Mouse (Mus musculus) hindbrain, embryonic 14.5 days (tissue): ENCODE data around the gene Ccdc116. TPM values are rescaled to one million over a fixed set of nuclear protein-coding genes. Genes with fewer than 3 reads are reported as not detected.
A peak's percentile ranks its signal among the peaks of the same experiment; 100 is the strongest.

ENCODE experiments used
- ATAC-seq: fragments of 200-750 bp; cut with Nextera tagmentation; 2 replicates; pipeline ENCODE4 v1.8.0; 2017; ENCODE audit warnings: moderate number of reproducible peaks, mild to moderate bottlenecking, moderate TSS enrichment, moderate library complexity; ENCODE audit not compliant: low FRiP score
- DNase-seq: peaks from one replicate; pipeline ENCODE4 v3.0.0-alpha.2; 2015; ENCODE audit warnings: low spot score
- H3K27ac ChIP-seq: fragments of 300-500 bp; sonication (generic); 2 replicates; pipeline ENCODE4 v1.5.1; 2014; ENCODE audit warnings: mild to moderate bottlenecking, moderate library complexity
- H3K27me3 ChIP-seq: fragments of 300-500 bp; sonication (generic); 2 replicates; pipeline ENCODE4 v1.6.1; 2014; ENCODE audit warnings: mild to moderate bottlenecking, low read length, mixed read lengths; ENCODE audit not compliant: control insufficient read depth, insufficient read depth
- H3K36me3 ChIP-seq: fragments of 300-500 bp; sonication (generic); replicated peaks from 2 replicates; pipeline ENCODE4 v1.6.1; 2014; ENCODE audit not compliant: control insufficient read depth, insufficient read depth
- H3K4me1 ChIP-seq: fragments of 300-500 bp; sonication (generic); replicated peaks from 2 replicates; pipeline ENCODE4 v1.6.1; 2014; ENCODE audit warnings: antibody characterized with exemption, low read length, mixed read lengths; ENCODE audit not compliant: control insufficient read depth, insufficient read depth
- H3K4me2 ChIP-seq: fragments of 300-500 bp; sonication (generic); replicated peaks from 2 replicates; pipeline ENCODE4 v1.6.1; 2014; ENCODE audit warnings: mild to moderate bottlenecking, moderate library complexity
- H3K4me3 ChIP-seq: fragments of 300-500 bp; sonication (generic); replicated peaks from 2 replicates; pipeline ENCODE4 v1.5.1; 2014; ENCODE audit warnings: mild to moderate bottlenecking, low read length
- H3K9ac ChIP-seq: fragments of 300-500 bp; sonication (generic); 2 replicates; pipeline ENCODE4 v1.6.1; 2014
- H3K9me3 ChIP-seq: fragments of 300-500 bp; sonication (generic); 2 replicates; pipeline ENCODE4 v1.6.1; 2016; ENCODE audit warnings: low read length; ENCODE audit not compliant: control insufficient read depth
- WGBS: fragments of 180-500 bp; shearing (Covaris S2); extraction: QIAGEN DNeasy Blood & Tissue Kit; methylation state at CpG from one replicate; pipeline ENCODE4 v1.1.7; 2014; 5-methylcytosine and 5-hydroxymethylcytosine counted together
- polyA plus RNA-seq: library from polyadenylated mRNA; unstranded; fragments of >200 nt; fragmentation: Nextera tagmentation; extraction: Ambion mirVana; gene quantifications from 2 replicates; pipeline ENCODE4 v1.2.1, GENCODE M21; 2014

Gene Ccdc116
- polyA plus RNA-seq = 3.6 and 3.7 TPM in 2 replicates

DNA sequence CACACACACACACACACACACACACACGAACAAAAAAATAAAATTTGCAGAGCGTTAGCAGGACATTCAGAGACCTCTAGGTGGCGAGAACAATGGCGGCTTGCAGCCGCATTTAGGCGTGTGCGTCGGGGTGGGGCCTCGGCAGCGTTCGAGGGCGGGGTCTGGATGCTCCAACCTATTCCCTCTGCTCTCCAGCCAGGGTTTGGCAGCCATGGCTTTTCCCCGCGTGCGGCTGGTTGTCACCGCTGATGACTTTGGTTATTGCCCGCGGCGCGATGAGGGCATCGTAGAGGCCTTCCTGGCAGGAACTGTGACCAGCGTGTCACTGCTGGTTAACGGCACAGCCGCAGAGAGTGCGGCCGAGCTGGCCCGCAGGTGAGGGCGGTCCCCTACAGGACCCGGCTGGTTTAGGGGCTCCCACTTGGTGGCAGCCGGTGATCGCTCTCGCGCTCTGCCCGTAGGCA, at the start of gene Ccdc116:
Gene Ccdc116, minus strand, starts transcription at position 458 of the 464 bp plus-strand sequence.
- DNase-seq = peak; percentile 87
- WGBS = under 1% methylated on average over 34 of the region's 34 CpGs
- Histone ChIP-seq H3K9ac (peak within 1 kb of the TSS; percentile 77), H3K27me3 (no peaks in the 10 kb centered on the region), H3K9me3 (no peaks in the 10 kb centered on the region), H3K27ac (peak within 1 kb of the TSS; percentile 74), H3K4me2 (peak within 1 kb of the TSS; percentile 96), H3K36me3 (peaks cover 13% of the 10 kb centered on the region), H3K4me1 (peaks cover 10% of the 10 kb centered on the region), H3K4me3 (peak within 1 kb of the TSS; percentile 68)
- peak; percentile 91 for ATAC-seq

DNA sequence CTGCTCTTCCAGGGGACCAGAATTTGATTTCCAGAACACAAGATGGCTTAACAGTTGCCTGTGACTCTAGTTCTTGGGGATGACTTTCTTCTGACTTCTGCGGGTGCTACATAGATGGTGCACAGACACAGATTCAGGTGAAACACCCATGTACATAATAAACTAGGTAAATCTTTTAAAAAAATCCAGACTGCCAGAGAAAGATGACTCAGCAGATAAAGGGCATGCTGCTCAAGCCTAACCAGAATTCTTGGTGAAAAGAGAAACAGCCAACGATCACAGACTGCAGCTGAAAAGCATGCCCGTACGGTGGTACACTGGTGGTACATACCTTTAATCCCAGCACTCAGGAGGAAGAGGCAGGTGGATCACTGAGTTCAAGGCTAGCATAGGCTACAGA, 46.8 kb upstream of the Ccdc116 start:
- Histone ChIP-seq H3K9ac (no peak overlapping the region), H3K27ac (no peak overlapping the region), H3K4me3 (no peak overlapping the region), H3K36me3 (no peaks in the 10 kb centered on the region), H3K4me1 (no peaks in the 10 kb centered on the region), H3K9me3 (no peaks in the 10 kb centered on the region), H3K27me3 (no peaks in the 10 kb centered on the region), H3K4me2 (no peak overlapping the region)
- no peak for DNase-seq
- WGBS = 93% methylated on average over 4 of the region's 4 CpGs
- ATAC-seq = no peak

DNA sequence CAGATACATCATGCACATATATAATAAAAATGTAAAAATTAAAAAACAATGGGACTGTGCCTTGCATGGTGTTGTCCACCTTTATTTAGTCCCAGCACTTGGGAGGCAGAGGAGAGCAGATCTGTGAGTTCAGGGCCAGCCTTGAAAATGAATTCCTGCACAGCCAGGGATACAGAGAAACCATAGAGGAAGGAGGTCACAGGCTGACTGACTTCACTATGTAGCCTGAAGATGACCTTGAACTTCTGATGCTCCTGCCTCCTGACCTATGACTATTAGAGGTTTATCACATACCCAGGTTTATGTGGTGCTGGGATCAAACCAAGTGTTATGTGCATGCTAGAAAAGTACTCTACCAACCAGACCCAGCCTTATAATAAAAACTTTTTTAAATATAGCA, 38.4 kb upstream of the Ccdc116 start:
- H3K27ac ChIP-seq = no peak overlapping the region
- no peak for ATAC-seq

DNA sequence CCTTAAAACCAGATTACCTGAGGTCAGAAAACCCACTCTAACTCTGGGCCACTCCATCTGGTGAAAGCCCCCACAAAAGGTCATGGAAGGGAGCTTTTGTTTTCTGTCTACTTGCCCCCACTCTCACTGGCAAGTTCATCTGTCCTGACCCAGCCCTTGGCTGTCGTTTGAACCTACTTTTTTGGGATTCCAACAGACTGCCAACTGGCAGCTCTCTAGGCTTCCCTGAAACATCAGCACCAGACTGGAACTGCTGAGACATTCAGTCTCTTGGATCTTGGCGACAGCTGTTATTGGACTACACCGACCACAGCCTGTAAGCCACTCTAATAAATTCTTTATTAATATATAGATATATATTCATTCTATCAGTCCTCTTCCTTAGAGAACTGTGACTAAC, 36.0 kb upstream of the Ccdc116 start:
- no peaks in the 10 kb centered on the region for H3K9me3 ChIP-seq
- H3K4me2 ChIP-seq = no peak overlapping the region
- no peaks in the 10 kb centered on the region for H3K27me3 ChIP-seq
- no peak overlapping the region for H3K4me3 ChIP-seq
- H3K9ac ChIP-seq = no peak overlapping the region
- ATAC-seq = no peak
- DNase-seq = no peak
- peaks cover 23% of the 10 kb centered on the region; the same call in 1 of the 2 replicates for H3K36me3 ChIP-seq
- no peaks in the 10 kb centered on the region for H3K4me1 ChIP-seq
- 89% methylated on average over 3 of the region's 3 CpGs for WGBS
- no peak overlapping the region for H3K27ac ChIP-seq

More for the DNA sequence above, 38.4 kb upstream of the Ccdc116 start:
- Histone ChIP-seq H3K4me2 (no peak overlapping the region), H3K36me3 (peaks cover 15% of the 10 kb centered on the region; the same call in 1 of the 2 replicates), H3K27me3 (no peaks in the 10 kb centered on the region), H3K4me3 (no peak overlapping the region), H3K9me3 (no peaks in the 10 kb centered on the region), H3K4me1 (no peaks in the 10 kb centered on the region), H3K9ac (no peak overlapping the region)
- DNase-seq = no peak

DNA sequence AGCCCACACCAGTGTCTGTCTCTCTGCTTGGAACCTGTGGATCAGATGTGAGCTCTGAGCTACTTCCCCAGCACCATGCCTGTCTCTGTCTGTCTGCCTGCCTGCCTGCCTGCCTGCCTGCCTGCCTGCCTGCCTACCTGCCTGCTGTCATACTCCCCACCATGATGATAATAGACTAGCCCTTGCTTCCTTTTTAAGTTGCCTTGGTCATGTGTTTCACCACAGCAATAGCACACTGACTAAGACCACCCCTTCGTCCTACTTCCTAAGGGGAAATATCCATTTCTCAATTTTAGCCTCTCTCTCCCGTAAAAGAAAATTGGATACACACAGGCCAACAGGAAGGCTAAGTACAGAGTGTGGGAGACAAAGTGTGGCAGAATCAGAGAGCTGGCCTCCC, 35.1 kb upstream of the Ccdc116 start:
- Histone ChIP-seq H3K36me3 (peaks cover 25% of the 10 kb centered on the region; the same call in 1 of the 2 replicates), H3K9me3 (no peaks in the 10 kb centered on the region), H3K4me3 (no peak overlapping the region), H3K27ac (no peak overlapping the region), H3K4me1 (no peaks in the 10 kb centered on the region), H3K27me3 (no peaks in the 10 kb centered on the region), H3K4me2 (no peak overlapping the region), H3K9ac (no peak overlapping the region)
- 87% methylated on average over 2 of the region's 2 CpGs for WGBS
- DNase-seq (no peak), ATAC-seq (no peak)

DNA sequence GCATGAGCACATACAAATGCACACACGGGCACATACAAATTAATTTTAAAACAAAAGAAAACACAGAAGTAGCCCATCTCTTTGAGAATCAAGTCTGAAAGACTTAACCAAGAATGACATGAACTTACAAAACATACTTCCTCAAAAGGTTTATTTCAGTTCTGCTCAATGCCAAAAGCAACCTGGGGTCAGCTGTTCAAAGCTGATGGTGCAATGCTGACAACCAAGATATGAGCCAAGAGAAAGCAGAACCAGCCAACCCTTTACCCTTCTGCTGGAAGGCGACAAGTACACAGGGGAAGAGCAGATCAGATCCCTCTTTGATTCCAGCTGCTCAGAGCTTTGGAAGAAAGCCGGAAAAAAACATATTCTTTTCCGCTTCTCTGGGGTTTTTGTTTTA, 34.4 kb upstream of the Ccdc116 start:
- no peak overlapping the region for H3K4me2 ChIP-seq
- H3K27ac ChIP-seq = no peak overlapping the region
- WGBS = 87% methylated on average over 4 of the region's 4 CpGs
- no peaks in the 10 kb centered on the region for H3K4me1 ChIP-seq
- H3K36me3 ChIP-seq = peaks cover 20% of the 10 kb centered on the region; the same call in 1 of the 2 replicates
- no peak overlapping the region for H3K4me3 ChIP-seq
- H3K9ac ChIP-seq = no peak overlapping the region
- ATAC-seq (no peak), DNase-seq (no peak)
- no peaks in the 10 kb centered on the region for H3K9me3 ChIP-seq
- H3K27me3 ChIP-seq = no peaks in the 10 kb centered on the region

DNA sequence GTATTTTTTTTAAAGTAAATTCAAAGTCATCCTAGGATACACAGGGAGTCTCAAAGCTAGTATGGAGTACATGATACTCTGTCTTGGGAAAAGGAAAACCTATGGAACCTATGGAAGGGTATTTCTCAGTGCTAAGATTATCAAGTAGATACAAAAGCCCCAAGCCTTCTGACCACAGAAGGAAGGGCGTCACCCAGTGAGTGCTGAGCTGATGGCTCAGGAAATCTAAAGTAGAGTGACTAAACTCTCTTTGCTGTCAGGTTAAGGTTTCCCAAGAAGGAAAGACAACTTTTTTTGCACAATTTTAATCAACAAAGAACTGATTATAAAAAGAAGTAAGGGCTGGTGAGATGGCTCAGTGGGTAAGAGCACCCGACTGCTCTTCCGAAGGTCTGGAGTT, 32.7 kb upstream of the Ccdc116 start:
- peaks cover 24% of the 10 kb centered on the region for H3K36me3 ChIP-seq
- H3K27me3 ChIP-seq = no peaks in the 10 kb centered on the region
- ATAC-seq = no peak
- H3K4me1 ChIP-seq = no peaks in the 10 kb centered on the region
- H3K4me3 ChIP-seq = no peak overlapping the region
- no peak overlapping the region for H3K27ac ChIP-seq
- no peak for DNase-seq
- H3K4me2 ChIP-seq = no peak overlapping the region
- no peaks in the 10 kb centered on the region for H3K9me3 ChIP-seq
- no peak overlapping the region for H3K9ac ChIP-seq
- WGBS = 92% methylated on average over 3 of the region's 3 CpGs

DNA sequence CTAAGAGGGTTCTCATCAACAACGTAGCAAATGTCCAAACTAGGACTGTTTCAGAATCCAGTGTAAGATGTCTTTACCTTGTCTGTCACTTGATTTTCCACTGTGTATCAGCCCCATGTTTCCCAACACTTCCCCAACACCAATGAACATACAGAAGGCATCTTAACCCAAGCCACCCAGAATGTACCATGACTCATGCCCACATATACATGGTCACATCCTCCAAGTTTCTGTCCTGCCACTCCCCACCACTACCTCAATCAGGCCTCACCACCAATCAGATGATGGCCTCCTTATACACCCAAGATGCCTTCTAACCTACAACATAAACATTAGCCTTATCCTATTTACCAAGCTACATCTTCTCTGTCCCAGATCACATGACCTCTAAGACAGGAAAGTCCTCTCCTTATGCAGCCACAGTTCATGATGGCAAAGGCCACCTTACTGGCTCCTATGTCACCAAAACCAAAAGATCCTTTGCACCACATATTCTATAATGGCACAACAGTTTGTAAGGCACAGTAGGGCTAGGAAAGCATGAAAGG, 30.7 kb upstream of the Ccdc116 start:
- no peaks in the 10 kb centered on the region for H3K9me3 ChIP-seq
- no peaks in the 10 kb centered on the region for H3K4me1 ChIP-seq
- H3K4me3 ChIP-seq = no peak overlapping the region
- WGBS = 100% methylated on average over 1 of the region's 1 CpGs
- no peaks in the 10 kb centered on the region for H3K27me3 ChIP-seq
- H3K9ac ChIP-seq = no peak overlapping the region
- no peak for ATAC-seq
- H3K36me3 ChIP-seq = peaks cover 40% of the 10 kb centered on the region
- no peak overlapping the region for H3K27ac ChIP-seq
- H3K4me2 ChIP-seq = no peak overlapping the region
- no peak for DNase-seq

DNA sequence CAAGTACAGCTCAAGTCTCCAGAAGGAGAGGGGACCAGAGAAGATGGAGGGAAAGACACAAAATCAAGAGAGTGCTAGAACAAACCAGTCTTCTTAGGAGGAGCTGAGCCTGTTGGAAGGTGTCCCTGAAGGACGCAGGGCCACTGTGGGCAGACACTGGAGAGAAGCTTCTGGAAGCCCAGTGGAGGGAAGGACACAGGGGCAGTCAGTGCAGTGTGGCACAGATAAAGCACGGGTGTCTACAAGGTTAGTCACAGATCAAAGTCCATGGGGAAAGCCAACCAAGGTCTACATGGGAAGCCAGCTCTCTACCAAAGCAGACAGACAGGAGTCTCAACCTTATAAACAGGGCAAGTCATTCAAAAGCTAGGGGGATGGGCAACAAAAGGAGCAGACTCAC, 28.7 kb upstream of the Ccdc116 start:
- ATAC-seq = no peak
- Histone ChIP-seq H3K4me1 (no peaks in the 10 kb centered on the region), H3K9ac (no peak overlapping the region), H3K27me3 (no peaks in the 10 kb centered on the region), H3K4me3 (no peak overlapping the region), H3K27ac (no peak overlapping the region), H3K9me3 (no peaks in the 10 kb centered on the region), H3K36me3 (peaks cover 57% of the 10 kb centered on the region), H3K4me2 (no peak overlapping the region)
- DNase-seq = no peak
- WGBS = 84% methylated on average over 2 of the region's 2 CpGs

DNA sequence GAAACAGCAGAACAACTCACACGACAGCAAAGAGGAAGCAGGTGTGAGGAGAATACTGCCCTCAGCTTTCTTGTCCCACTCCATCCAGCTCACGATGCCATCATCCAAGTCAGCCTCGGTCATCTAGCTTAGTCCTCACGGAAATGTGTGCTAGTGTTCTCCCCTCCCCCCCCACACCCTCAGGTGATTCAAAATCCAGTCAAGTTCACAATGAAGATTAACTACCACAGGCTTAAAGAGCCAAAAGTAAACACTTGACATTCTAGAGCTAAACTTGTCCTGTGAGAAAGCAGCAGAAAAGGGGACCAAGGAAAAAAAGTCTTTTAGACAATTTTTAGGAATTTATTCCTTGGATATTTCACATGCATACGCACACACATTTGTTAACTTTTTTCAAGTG, 21.0 kb upstream of the Ccdc116 start:
- H3K9me3 ChIP-seq = no peaks in the 10 kb centered on the region
- H3K4me1 ChIP-seq = no peaks in the 10 kb centered on the region
- no peak for ATAC-seq
- H3K9ac ChIP-seq = no peak overlapping the region
- H3K27me3 ChIP-seq = no peaks in the 10 kb centered on the region
- 90% methylated on average over 5 of the region's 5 CpGs for WGBS
- H3K36me3 ChIP-seq = peaks cover 56% of the 10 kb centered on the region
- H3K4me2 ChIP-seq = no peak overlapping the region
- DNase-seq = no peak
- no peak overlapping the region for H3K4me3 ChIP-seq
- no peak overlapping the region for H3K27ac ChIP-seq
